Mouse (Mus musculus) urinary bladder, adult 18-20 months (tissue): ENCODE measurements at regions not wholly inside any gene's neighbourhood (a gene's known extent, or its start where the extent isn't known, plus 50 kb on each side); places are given as distances from the start of the nearest gene placed in this dataset.

Experiments
- DNase-seq, 2 experiments: peaks; one replicate each; pipeline ENCODE4 v3.0.0; 2022; ENCODE audit warnings: low spot score in 2 of 2, mixed read lengths in 2 of 2

DNA sequence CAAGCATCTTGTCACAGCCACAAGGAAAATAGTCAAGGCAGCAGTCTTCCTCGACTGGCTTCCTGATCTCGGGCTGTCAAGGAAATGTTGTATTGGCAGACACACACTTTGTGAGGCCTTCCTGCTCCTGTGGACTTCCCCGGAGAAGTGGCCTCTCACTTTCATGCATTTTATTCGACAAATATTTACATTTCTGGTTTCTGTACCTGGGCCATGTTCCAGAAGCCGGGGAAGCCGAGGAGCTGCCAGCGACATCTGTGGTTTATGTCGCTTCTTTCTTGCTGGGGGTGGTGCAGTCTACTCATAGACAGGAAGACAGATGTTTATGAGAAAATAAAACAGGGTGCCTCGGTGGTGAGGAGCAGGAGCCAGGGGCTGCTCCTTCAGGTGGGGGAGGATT lies 372.5 kb upstream of the Kcnab2 start:
- no peak for DNase-seq

- DNase-seq = no peak
Observed at GRCm38 (mm10) chr4:152836080-152836479, 358.4 kb upstream of the Kcnab2 start.

- DNase-seq = peak; percentile 10 to 11
Observed at GRCm38 (mm10) chr4:152834421-152835110, 356.9 kb upstream of the Kcnab2 start.

- DNase-seq = peak; percentile 31 to 40
Observed at GRCm38 (mm10) chr4:152833411-152834310, 356.0 kb upstream of the Kcnab2 start.

- DNase-seq = no peak
Observed at GRCm38 (mm10) chr4:152832757-152833363, 355.2 kb upstream of the Kcnab2 start.

GRCm38 (mm10) chr4:152825185-152825584 lies 347.5 kb upstream of the Kcnab2 start:
- DNase-seq = no peak

- no peak for DNase-seq
Observed at GRCm38 (mm10) chr4:152816139-152816757, 338.6 kb upstream of the Kcnab2 start.

GRCm38 (mm10) chr4:152806611-152807010 lies 328.9 kb upstream of the Kcnab2 start:
- no peak for DNase-seq

- peak; percentile 31 to 35 for DNase-seq
Observed at GRCm38 (mm10) chr4:152799392-152799791, 321.7 kb upstream of the Kcnab2 start.

GRCm38 (mm10) chr4:152788431-152788830 lies 310.8 kb upstream of the Kcnab2 start:
- no peak for DNase-seq

GRCm38 (mm10) chr4:152784972-152785371 lies 307.3 kb upstream of the Kcnab2 start:
- DNase-seq = no peak

DNA sequence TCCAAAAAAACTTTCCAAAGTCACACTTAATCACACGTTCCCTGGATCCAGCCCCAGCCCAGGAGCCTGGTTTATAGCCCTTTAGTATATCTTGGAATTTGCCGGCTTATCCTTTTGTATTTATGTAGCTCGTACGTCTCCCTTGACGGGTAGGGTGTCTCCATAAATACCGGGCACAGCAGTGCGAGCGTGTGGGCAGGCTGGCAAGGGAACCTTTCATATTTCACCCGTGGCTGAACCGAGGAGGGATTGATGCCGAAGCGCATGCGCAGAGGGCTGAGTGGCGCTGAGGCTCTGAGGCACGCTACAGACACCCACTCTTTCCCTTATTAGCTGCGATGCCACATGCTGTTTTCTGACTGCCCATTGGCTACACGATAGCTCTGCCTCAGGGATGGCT lies 301.9 kb upstream of the Kcnab2 start:
- DNase-seq = no peak

DNA sequence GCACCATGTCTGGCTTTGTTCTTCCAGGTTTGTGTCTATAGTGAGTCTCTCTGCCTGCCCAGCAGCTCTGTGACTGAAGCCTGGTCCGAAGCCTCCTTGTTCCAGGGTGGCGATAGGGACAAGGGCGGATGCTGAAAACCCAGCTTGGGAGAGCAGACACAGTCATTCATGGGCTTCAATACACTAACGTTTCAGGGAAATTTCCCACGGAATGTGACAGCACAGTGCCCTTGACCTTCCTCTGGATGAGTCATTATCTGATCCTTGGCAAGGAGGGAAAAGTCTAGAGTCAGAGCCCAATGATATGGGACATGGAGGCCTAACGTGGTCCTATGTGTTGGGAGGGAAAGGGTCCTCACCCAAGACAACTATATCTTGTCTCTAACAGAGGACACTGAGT lies 298.1 kb upstream of the Kcnab2 start:
- no peak for DNase-seq

GRCm38 (mm10) chr4:152771386-152771785 lies 293.7 kb upstream of the Kcnab2 start:
- DNase-seq = no peak

DNA sequence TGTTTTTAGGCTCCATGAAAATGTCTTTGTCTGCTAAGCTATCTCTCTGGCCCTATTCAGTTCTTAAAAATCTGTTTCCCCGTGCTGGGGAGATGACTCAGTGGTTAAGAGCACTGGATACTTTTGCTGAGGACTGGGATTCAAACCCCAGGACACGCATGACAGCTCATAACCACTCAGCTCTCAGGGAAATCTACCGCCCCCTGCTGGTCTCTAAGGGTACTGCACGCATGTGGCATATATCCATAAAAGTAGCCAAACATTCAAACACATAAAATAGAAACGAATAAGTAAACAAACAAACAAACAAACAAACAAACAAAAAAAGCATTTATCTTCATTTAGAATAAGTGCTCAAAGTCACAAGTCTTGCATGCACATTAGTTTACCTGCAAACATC lies 289.7 kb upstream of the Kcnab2 start:
- DNase-seq = no peak

- no peak for DNase-seq
Observed at GRCm38 (mm10) chr4:152763116-152763515, 285.4 kb upstream of the Kcnab2 start.

DNA sequence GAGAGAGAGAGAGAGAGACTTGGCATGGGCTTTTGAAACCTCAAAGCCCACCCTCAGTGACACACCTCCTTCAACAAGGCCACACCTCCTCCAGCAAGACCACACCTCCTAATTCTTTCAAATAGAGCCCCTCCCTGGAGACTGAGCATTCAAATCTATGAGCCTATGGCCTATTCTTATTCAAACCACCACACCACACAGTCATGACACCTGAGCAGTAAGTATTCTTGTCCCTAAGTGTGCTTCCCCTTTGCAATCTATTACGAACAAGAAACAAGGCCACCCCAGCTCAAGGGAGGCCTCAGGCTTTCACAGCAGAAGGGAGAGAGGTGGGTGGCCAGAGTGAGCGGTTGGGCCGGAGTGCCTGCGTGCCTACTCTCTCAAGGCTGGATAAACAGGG lies 284.9 kb upstream of the Kcnab2 start:
- no peak for DNase-seq

DNA sequence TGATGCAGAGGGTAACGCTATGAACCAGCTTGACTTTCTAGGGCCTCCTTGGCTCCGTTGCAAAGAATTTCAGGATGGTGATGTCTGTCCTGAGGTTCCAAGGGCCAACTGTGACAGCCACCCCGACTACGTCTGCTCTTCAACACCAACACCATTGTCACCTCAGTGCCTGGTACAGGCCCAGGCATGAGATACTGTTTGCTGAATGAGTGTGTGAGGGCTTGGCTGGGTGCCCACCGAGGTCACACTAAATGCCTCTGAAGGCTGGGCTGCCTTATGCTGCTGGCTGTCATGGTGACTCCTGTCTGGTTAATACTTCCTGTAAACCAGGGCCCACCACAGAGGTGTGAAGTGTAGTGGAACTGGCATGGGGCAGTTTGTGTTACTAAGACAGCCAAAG lies 279.5 kb upstream of the Kcnab2 start:
- no peak for DNase-seq

- no peak for DNase-seq
Observed at GRCm38 (mm10) chr4:152756535-152756934, 278.9 kb upstream of the Kcnab2 start.

DNA sequence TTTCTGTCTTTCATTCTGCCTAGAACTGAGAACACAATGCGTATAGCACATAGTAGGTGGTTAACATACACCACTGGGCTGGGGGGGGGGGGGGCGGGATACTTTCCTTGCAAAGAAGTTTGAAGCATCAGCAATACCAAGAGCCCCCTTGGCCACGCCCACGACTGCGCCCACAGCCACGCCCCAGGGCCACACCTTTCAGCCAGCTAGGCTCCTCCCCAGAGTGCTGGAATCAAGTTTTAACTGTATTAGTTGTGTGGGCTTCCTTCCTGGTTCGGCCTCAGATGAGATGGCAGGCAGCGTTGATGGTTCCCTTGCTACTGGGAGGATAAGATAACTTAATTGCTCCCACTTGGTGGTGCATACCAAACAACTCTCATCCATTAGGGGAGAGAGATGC lies 278.1 kb upstream of the Kcnab2 start:
- no peak for DNase-seq

- no peak for DNase-seq
Observed at GRCm38 (mm10) chr4:152744366-152744765, 266.7 kb upstream of the Kcnab2 start.

GRCm38 (mm10) chr4:152733017-152733416 lies 255.3 kb upstream of the Kcnab2 start:
- DNase-seq = no peak
